Mouse (Mus musculus): ENCODE measurements around the gene Olfr811. TPM values are rescaled to one million over a fixed set of nuclear protein-coding genes. Genes with fewer than 3 reads are reported as not detected.

Gene Olfr811
- polyA plus RNA-seq (2012; rRNA removed; ENCODE audit: low replicate concordance), result not detected in 2 replicates

GRCm38 (mm10) chr10:129804296-129804695 lies at the start of gene Olfr811:
Olfr811 (minus strand) TSS chr10:129804396.

DNA sequence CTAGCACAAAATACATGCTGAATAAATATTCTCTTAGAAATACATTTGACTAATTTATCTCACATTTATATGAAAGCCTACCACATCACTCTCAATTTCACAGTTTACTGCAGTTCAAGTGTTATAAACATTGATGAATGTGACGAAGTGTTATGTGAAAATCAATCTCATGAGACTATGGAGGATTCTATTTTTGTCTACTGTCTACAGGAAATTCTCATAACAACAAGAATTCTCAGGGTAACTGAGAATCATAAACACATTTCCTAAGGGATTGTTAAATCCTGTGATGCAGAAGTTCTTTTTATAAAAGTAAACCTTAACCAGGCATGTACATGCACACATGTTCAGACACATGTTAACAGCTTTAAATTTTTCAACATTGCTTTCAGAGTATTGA lies 41.8 kb upstream of the Olfr811 start, which contains the start of gene Olfr812:
Olfr812 (minus strand) TSS at position 101 of the 400 bp plus-strand sequence.

DNA sequence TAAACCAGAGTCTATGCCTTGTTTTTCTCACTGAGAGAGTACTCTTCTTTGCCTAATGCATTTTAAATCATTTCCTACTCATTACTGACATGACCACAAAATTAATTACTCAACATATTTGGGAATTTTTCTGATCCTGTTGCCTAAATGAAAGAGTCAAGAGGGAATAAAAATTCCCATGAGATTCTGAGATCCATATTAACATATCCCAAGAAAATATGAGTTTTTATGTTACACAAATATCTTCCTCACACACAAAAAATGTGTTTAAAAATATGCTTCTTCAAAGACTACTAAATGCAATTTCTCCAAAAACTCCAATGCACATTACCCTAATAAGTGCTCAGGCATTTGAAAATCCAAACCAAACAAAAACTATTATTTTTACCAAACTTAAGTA lies 9.4 kb downstream of the Olfr811 start, which contains the start of gene Olfr810:
Olfr810 (minus strand) TSS at position 101 of the 400 bp plus-strand sequence.

DNA sequence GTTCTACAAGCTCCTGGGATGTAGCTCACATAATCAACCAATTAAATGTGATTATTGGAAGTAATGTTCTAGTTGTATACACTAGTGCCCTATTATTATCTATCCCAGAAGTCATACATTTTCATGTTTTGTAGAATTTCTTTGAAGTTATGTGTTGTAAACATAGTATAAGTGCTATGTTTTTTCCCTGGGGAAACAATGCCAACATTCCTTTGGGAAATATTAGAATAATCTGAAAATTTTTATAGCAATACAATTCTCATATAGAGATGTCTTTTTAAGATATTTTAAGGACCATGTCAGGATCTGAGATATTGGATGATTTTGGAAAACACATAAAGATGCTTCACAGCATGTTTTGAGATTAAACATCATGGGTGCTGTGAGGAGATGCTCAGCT lies 29.9 kb downstream of the Olfr811 start, which contains the start of gene Olfr809:
Olfr809 (plus strand) TSS at position 301 of the 400 bp plus-strand sequence.

GRCm38 (mm10) chr10:129765182-129765581 lies 39.0 kb downstream of the Olfr811 start, which contains the start of gene Olfr808:
Olfr808 (plus strand) TSS chr10:129765482.

DNA sequence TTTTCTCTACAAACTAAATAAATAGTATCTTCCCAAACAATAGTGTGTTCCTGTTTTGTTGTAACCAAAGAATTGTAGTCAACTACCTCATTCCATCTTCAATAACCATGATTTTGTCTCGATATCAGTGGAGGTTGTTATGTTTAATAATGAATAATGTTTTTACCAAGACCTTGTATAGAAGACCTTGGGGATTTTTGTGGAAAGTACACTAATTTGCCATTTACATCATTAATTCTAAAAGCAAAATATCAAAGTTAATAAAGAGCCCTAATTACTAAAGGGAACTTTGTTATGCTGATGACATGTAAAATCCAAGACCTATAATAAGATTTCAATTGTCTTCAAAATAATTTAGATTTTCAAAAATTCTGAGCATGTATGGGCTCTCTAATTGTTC lies 46.5 kb downstream of the Olfr811 start, which contains the start of gene Olfr807:
Olfr807 (minus strand) TSS at position 101 of the 400 bp plus-strand sequence.

Other genes starting within 250 kb of the Olfr811 start
- gene Olfr794, start 236.7 kb downstream of the Olfr811 start, polyA plus RNA-seq (2012; rRNA removed; ENCODE audit: low replicate concordance), result not detected in 2 replicates
- not detected in 2 replicates for gene Olfr796, start 191.8 kb downstream of the Olfr811 start, polyA plus RNA-seq (2012; rRNA removed; ENCODE audit: low replicate concordance)
- not detected in 2 replicates for gene Olfr798, start 176.5 kb downstream of the Olfr811 start, polyA plus RNA-seq (2012; rRNA removed; ENCODE audit: low replicate concordance)
- gene Olfr799, start 166.9 kb downstream of the Olfr811 start, polyA plus RNA-seq (2012; rRNA removed; ENCODE audit: low replicate concordance), result not detected in 2 replicates
- gene Olfr800, start 146.7 kb downstream of the Olfr811 start, polyA plus RNA-seq (2012; rRNA removed; ENCODE audit: low replicate concordance), result not detected in 2 replicates
- not detected in 2 replicates for gene Olfr801, start 130.5 kb downstream of the Olfr811 start, polyA plus RNA-seq (2012; rRNA removed; ENCODE audit: low replicate concordance)
- gene Olfr802, start 116.2 kb downstream of the Olfr811 start, polyA plus RNA-seq (2012; rRNA removed; ENCODE audit: low replicate concordance), result not detected in 2 replicates
- not detected in 2 replicates for gene Olfr803, start 110.1 kb downstream of the Olfr811 start, polyA plus RNA-seq (2012; rRNA removed; ENCODE audit: low replicate concordance)
- not detected in 2 replicates for gene Olfr804, start 101.2 kb downstream of the Olfr811 start, polyA plus RNA-seq (2012; rRNA removed; ENCODE audit: low replicate concordance)
- gene Olfr805, start 75.0 kb downstream of the Olfr811 start, polyA plus RNA-seq (2012; rRNA removed; ENCODE audit: low replicate concordance), result not detected in 2 replicates
- not detected in 2 replicates for gene Olfr806, start 62.5 kb downstream of the Olfr811 start, polyA plus RNA-seq (2012; rRNA removed; ENCODE audit: low replicate concordance)
- gene Olfr807, start 46.6 kb downstream of the Olfr811 start, polyA plus RNA-seq (2012; rRNA removed; ENCODE audit: low replicate concordance), result not detected in 2 replicates
- not detected in 2 replicates for gene Olfr808, start 38.9 kb downstream of the Olfr811 start, polyA plus RNA-seq (2012; rRNA removed; ENCODE audit: low replicate concordance)
- gene Olfr809, start 29.8 kb downstream of the Olfr811 start, polyA plus RNA-seq (2012; rRNA removed; ENCODE audit: low replicate concordance), result not detected in 2 replicates
- not detected in 2 replicates for gene Olfr810, start 9.5 kb downstream of the Olfr811 start, polyA plus RNA-seq (2012; rRNA removed; ENCODE audit: low replicate concordance)
- gene Olfr812, start 41.7 kb upstream of the Olfr811 start, polyA plus RNA-seq (2012; rRNA removed; ENCODE audit: low replicate concordance), result not detected in 2 replicates
- not detected in 2 replicates for gene Olfr813, start 51.0 kb upstream of the Olfr811 start, polyA plus RNA-seq (2012; rRNA removed; ENCODE audit: low replicate concordance)
- not detected in 2 replicates for gene Olfr814, start 75.5 kb upstream of the Olfr811 start, polyA plus RNA-seq (2012; rRNA removed; ENCODE audit: low replicate concordance)
- gene Olfr815, start 101.5 kb upstream of the Olfr811 start, polyA plus RNA-seq (2012; rRNA removed; ENCODE audit: low replicate concordance), result not detected in 2 replicates
- not detected in 2 replicates for gene Olfr816, start 111.2 kb upstream of the Olfr811 start, polyA plus RNA-seq (2012; rRNA removed; ENCODE audit: low replicate concordance)
- gene Olfr818, start 144.7 kb upstream of the Olfr811 start, polyA plus RNA-seq (2012; rRNA removed; ENCODE audit: low replicate concordance), result not detected in 2 replicates
- not detected in 2 replicates for gene Olfr819, start 162.9 kb upstream of the Olfr811 start, polyA plus RNA-seq (2012; rRNA removed; ENCODE audit: low replicate concordance)
- not detected in 2 replicates for gene Olfr247, start 171.7 kb upstream of the Olfr811 start, polyA plus RNA-seq (2012; rRNA removed; ENCODE audit: low replicate concordance)
- gene Gm10310, start 180.7 kb upstream of the Olfr811 start, polyA plus RNA-seq (2012; rRNA removed; ENCODE audit: low replicate concordance), result not detected in 2 replicates
- gene Olfr820, start 208.2 kb upstream of the Olfr811 start, polyA plus RNA-seq (2012; rRNA removed; ENCODE audit: low replicate concordance), result not detected in 2 replicates
- gene Olfr821, start 226.0 kb upstream of the Olfr811 start, polyA plus RNA-seq (2012; rRNA removed; ENCODE audit: low replicate concordance), result not detected in 2 replicates